Mouse (Mus musculus) erythroblast, embryonic 14.5 days (primary cell): Measurements from ENCODE around the gene Adipoq.

Experiments
- GATA1 ChIP-seq: IDR thresholded peaks from 2 replicates; pipeline ENCODE4 v1.6.1; 2012; ENCODE audit warnings: low read length, inconsistent platforms, mixed read lengths
- TAL1 ChIP-seq: IDR thresholded peaks from 3 replicates; pipeline ENCODE4 v1.6.1; 2012; ENCODE audit warnings: low read length, inconsistent platforms, mixed read lengths

DNA sequence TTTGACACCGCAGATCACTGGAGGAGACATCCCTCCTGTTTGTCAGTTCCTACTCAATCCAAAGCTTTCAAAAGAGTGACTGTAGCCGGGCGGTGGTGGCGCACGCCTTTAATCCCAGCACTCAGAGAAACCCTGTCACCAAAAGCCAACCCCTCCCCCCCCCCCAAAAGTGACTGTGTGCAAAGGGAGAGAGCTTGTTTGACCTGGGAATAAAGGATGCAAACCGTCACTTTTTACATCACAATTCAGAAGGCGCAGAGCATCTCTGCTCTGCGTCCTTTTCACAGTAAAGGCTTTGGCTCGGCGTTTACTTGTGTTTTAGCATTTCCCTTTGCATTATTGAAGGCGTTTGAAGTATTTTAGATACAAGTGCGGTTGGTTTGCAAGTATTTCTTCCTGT lies 46.7 kb upstream of the Adipoq start:
- no peak for TF ChIP-seq GATA1
- TF ChIP-seq TAL1 = no peak
